Comparison of ENCODE assay signal across 29 mouse cellular contexts in the genomic region with DNA sequence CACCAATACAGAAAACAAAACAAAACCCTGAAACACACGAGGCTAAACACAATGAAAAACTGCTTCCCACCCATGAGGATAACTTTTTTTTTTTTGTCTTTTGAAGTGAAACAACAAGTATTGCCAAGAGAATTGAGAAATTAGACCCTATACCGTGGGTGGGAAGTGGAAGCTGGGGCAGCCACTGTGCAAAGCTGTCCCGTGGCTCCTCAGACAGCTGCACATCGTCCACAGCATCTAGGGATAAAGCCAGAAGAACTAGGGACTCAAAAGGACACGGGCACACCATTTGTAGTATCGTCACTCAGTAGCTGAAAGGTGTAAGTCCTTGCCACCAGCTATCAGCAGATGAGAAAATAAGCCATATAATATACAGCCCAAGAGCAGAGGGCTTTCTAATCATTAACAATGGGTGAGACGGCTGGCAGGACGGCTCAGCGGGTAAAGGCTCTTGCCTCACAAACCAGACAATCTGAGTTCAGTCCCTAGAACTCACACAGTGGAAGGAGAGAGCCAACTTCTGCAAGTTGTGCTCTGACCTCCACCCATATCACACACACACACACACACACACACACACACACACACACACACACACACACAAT. TPM values are rescaled to one million over a fixed set of nuclear protein-coding genes. Genes with fewer than 3 reads are reported as not detected.
A peak's percentile ranks its signal among the peaks of the same experiment; 100 is the strongest.
DNase-seq lines count a peak whose midpoint lies in the region; ATAC-seq and TF ChIP-seq lines count a peak whose summit lies in the region.
"Had no signal": no experiment of that assay in that cellular context is flagged by ENCODE, and none has a peak within 500 bp of the region (broad histone marks: within the 10 kb centered on the region; RNA-seq: fewer than 3 reads in every experiment).

No protein-coding gene starts in this region.

- 31% methylated on average over 9 of the region's 9 CpGs for WGBS in liver, adult 2 months
- 41% methylated on average over 9 of the region's 9 CpGs for WGBS in intestine, embryonic 16.5 days
- WGBS in stomach, embryonic 16.5 days: 46% methylated on average over 9 of the region's 9 CpGs

- 0 out of 2 replicates have a peak overlapping the region, but pooled peaks have one; percentile 5 for H3K9ac ChIP-seq in liver, adult 2 months (ENCODE audit: low read depth, low read length)
- H3K9ac ChIP-seq in intestine, embryonic 16.5 days (ENCODE audit: low read depth, low read length): 0 out of 2 replicates have a peak overlapping the region, but pooled peaks have one; percentile 1
- no peak overlapping the region for H3K9ac ChIP-seq in stomach, embryonic 16.5 days (ENCODE audit: low read length)
- H3K9ac ChIP-seq: hindbrain, embryonic 14.5 days; limb, embryonic 15.5 days; midbrain, embryonic 15.5 days; neural tube, embryonic 15.5 days had no signal

- H3K4me1 ChIP-seq in liver, adult 2 months (ENCODE audit: control insufficient read depth, insufficient read depth, low read length): peaks cover 18% of the 10 kb centered on the region
- peaks cover 25% of the 10 kb centered on the region for H3K4me1 ChIP-seq in intestine, embryonic 16.5 days (ENCODE audit: control insufficient read depth, insufficient read depth, low read length)
- peaks cover 7% of the 10 kb centered on the region for H3K4me1 ChIP-seq in stomach, embryonic 16.5 days (ENCODE audit: control insufficient read depth, insufficient read depth, low read length)
- H3K4me1 ChIP-seq: midbrain, embryonic 15.5 days; neural tube, embryonic 15.5 days had no signal

- H3K4me2 ChIP-seq in intestine, embryonic 16.5 days (ENCODE audit: low read depth, low read length): 0 out of 2 replicates have a peak overlapping the region, but pooled peaks have one; percentile 32
- no peak overlapping the region for H3K4me2 ChIP-seq in stomach, embryonic 16.5 days (ENCODE audit: low read depth, low read length)
- H3K4me2 ChIP-seq: heart, embryonic 11.5 days; hindbrain, embryonic 14.5 days; limb, embryonic 15.5 days; midbrain, embryonic 15.5 days; neural tube, embryonic 15.5 days had no signal

- H3K9me3 ChIP-seq in intestine, embryonic 16.5 days (ENCODE audit: control insufficient read depth, low read length): no peaks in the 10 kb centered on the region
- H3K9me3 ChIP-seq in stomach, embryonic 16.5 days (replicated peaks; ENCODE audit: control insufficient read depth, low read length): no peaks in the 10 kb centered on the region
- H3K9me3 ChIP-seq: limb, embryonic 10.5 days; limb, embryonic 15.5 days; midbrain, embryonic 10.5 days; midbrain, embryonic 15.5 days; neural tube, embryonic 15.5 days had no signal

- no peaks in the 10 kb centered on the region for H3K27me3 ChIP-seq in liver, adult 2 months (ENCODE audit: control insufficient read depth, insufficient read depth, low read length)
- H3K27me3 ChIP-seq in intestine, embryonic 16.5 days (replicated peaks; ENCODE audit: control insufficient read depth, insufficient read depth, low read length): no peaks in the 10 kb centered on the region
- no peaks in the 10 kb centered on the region for H3K27me3 ChIP-seq in stomach, embryonic 16.5 days (ENCODE audit: control insufficient read depth, insufficient read depth, low read length)
- H3K27me3 ChIP-seq: CH12.LX; limb, embryonic 15.5 days; midbrain, embryonic 15.5 days; neural tube, embryonic 15.5 days had no signal

- TF ChIP-seq CTCF in liver, adult 2 months (IDR thresholded peaks at IDR 0.05; ENCODE audit: low read depth, low read length): no peak

- H3K27ac ChIP-seq in liver, adult 2 months (replicated peaks; ENCODE audit: insufficient read depth, low read depth, low read length): 0 out of 2 replicates have a peak overlapping the region, but pooled peaks have one; percentile 6
- H3K27ac ChIP-seq in intestine, embryonic 16.5 days (ENCODE audit: low read length): peak overlapping the region; percentile 84
- H3K27ac ChIP-seq in stomach, embryonic 16.5 days (ENCODE audit: low read length): no peak overlapping the region
- H3K27ac ChIP-seq: hindbrain, embryonic 14.5 days; limb, embryonic 10.5 days; limb, embryonic 15.5 days; midbrain, embryonic 10.5 days; midbrain, embryonic 15.5 days; neural tube, embryonic 15.5 days had no signal

- no peaks in the 10 kb centered on the region for H3K79me2 ChIP-seq in liver, adult 2 months (ENCODE audit: control insufficient read depth, insufficient read depth, low read length)

- DNase-seq in liver, adult 2 months (ENCODE audit: extremely low read depth, low read depth, low spot score): peak; percentile 57
- DNase-seq in liver: no peak
- DNase-seq in lung, postnatal 4 days: peak; percentile 18 to 60
- DNase-seq in lung, postnatal 10 days: no peak
- no peak for DNase-seq in left cerebral cortex, adult 9 months (ENCODE audit: low spot score in 2 of 2)
- DNase-seq: adrenal gland, adult 2 months; adrenal gland, postnatal 36 days; cerebellum, adult 18-20 months; cerebellum, postnatal 10 days; gastrocnemius, postnatal 14 days; heart, adult 18-20 months; heart, postnatal 36 days; layer of hippocampus, postnatal 36 days; retina, postnatal 1 day; right cerebral cortex, postnatal 14 days; thymus, adult 2 months; thymus, postnatal 36 days had no signal

- TF ChIP-seq POLR2A in liver, adult 2 months (IDR thresholded peaks at IDR 0.05; ENCODE audit: extremely low read depth, insufficient read depth, low read length): no peak

- H3K4me3 ChIP-seq in liver, adult 2 months (ENCODE audit: insufficient read depth, low read depth, low read length): no peak overlapping the region
- no peak overlapping the region for H3K4me3 ChIP-seq in intestine, embryonic 16.5 days (ENCODE audit: low read length)
- no peak overlapping the region for H3K4me3 ChIP-seq in stomach, embryonic 16.5 days (replicated peaks; ENCODE audit: low read length)
- H3K4me3 ChIP-seq: erythroblast, embryonic 14.5 days; limb, embryonic 10.5 days; limb, embryonic 15.5 days; midbrain, embryonic 10.5 days; midbrain, embryonic 15.5 days; neural tube, embryonic 15.5 days had no signal

- peak; percentile 87 for ATAC-seq in intestine, embryonic 16.5 days
- ATAC-seq in stomach, embryonic 16.5 days (ENCODE audit: insufficient read depth, low FRiP score): 0 out of 2 replicates have a peak, but pooled peaks have one; percentile 27
- ATAC-seq: activated CD4-positive, CD25-positive, alpha-beta regulatory T cell, adult 4 months; midbrain, embryonic 15.5 days had no signal

- H3K36me3 ChIP-seq in liver, adult 2 months (ENCODE audit: control insufficient read depth, insufficient read depth, low read length): no peaks in the 10 kb centered on the region
- H3K36me3 ChIP-seq in intestine, embryonic 16.5 days (ENCODE audit: control insufficient read depth, insufficient read depth, low read length): no peaks in the 10 kb centered on the region
- H3K36me3 ChIP-seq in stomach, embryonic 16.5 days (ENCODE audit: control insufficient read depth, insufficient read depth, low read length): no peaks in the 10 kb centered on the region
- H3K36me3 ChIP-seq: limb, embryonic 10.5 days; limb, embryonic 15.5 days; midbrain, embryonic 10.5 days; midbrain, embryonic 15.5 days; neural tube, embryonic 15.5 days had no signal

RNA-seq across cellular contexts. Expression of a gene that starts 9.0 kb away (rescaled TPM):
- 39.1 and 43.0 TPM in 2 replicates for total RNA-seq in liver, adult 2 months (2014; rRNA removed)
- 4.5 and 8.9 TPM in 2 replicates for polyA plus RNA-seq in liver, adult 2 months (2012; rRNA removed)
- 19.7 and 23.6 TPM in 2 replicates for polyA plus RNA-seq in intestine, embryonic 16.5 days (2015; fragmentation: Nextera tagmentation; extraction: Ambion mirVana)
- polyA plus RNA-seq in stomach, embryonic 16.5 days (2015; fragmentation: Nextera tagmentation; extraction: Ambion mirVana): 20.0 and 21.5 TPM in 2 replicates

Comparison
In these comparisons a context has a peak if more than half of its experiments do, and no peak if none do; other contexts are left out.
1. DNase-seq: peak in liver, adult 2 months (single experiment) and lung, postnatal 4 days (2 of 2); none in liver (single experiment), lung, postnatal 10 days (single experiment) and left cerebral cortex, adult 9 months (0 of 2).